Mouse (Mus musculus): Measurements from ENCODE around the gene Cib4. TPM values are rescaled to one million over a fixed set of nuclear protein-coding genes. Genes with fewer than 3 reads are reported as not detected.

The Cib4 gene
- polyA plus RNA-seq, 1 experiment: not detected

DNA sequence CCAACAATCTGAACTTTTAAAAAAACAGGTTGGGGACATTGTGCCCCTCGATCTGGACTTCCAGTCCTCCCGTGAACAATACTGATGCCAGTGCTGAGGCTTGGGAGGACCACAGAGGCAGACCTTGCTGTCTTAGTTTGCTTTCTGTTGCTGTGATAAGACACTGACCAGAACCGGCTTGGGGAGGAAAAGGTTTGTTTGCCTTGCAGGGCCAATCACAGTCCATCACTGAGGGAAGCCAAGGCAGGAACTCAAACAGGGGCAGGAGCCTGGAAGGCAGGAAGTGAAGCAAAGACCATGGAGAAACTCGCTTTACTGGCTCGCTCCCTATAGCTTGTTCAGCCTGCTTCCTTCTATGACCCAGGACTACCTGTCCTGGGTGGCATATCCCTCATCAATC is 73.5 kb downstream of the Cib4 start:
- TF ChIP-seq CTCF (IDR thresholded peaks at IDR 0.05; ENCODE audit: borderline replicate concordance, extremely low read depth, insufficient read depth, insufficient read length): no peak
- TF ChIP-seq POLR2A (IDR thresholded peaks at IDR 0.05; ENCODE audit: borderline replicate concordance, extremely low read depth, insufficient read depth, insufficient read length, poor library complexity, severe bottlenecking): no peak
- DNase-seq (ENCODE audit: low read depth): no peak

DNA sequence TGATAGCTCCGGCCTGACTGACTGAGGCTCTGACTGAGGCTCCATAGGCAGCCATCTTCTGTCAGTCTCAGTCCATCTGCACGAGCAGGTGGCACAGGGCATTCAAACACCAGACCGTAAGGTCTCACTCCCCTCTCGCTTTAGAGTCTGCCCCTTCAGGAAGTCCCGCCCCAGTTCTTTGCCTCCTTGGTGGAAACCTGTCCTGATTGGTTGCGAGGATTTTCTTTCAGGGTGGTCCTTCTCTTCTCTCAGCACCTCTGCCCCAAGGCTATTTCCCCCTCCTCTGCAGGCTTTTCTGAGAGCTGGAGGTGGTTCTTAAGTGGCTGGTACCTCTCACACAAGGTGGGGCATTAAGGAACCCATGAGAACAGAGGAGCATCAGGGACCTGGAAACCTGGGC is 75.2 kb downstream of the Cib4 start:
- DNase-seq (ENCODE audit: low read depth): no peak

DNA sequence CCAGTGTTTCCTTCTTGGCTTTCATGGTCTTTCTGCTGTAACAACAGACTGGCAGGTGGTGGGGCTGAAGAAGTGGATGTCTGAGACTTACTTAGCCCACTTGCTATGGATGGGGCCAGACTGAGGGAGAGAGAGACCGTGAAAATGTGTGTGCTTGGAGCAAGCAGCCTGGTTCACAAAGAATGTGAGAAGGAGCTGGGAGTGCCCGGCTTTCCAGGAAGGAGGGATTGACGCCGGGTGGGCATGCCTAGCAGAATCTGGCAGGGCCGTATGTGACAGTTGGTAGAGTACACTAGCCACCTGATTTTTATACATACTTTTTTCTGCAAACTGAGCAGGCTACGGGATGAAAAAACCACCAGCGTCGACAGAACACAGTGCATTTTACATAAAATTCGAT is 79.3 kb downstream of the Cib4 start:
- DNase-seq (ENCODE audit: low read depth): peak; percentile 67
- no peak for TF ChIP-seq POLR2A (IDR thresholded peaks at IDR 0.05; ENCODE audit: borderline replicate concordance, extremely low read depth, insufficient read depth, insufficient read length, poor library complexity, severe bottlenecking)
- TF ChIP-seq CTCF (IDR thresholded peaks at IDR 0.05; ENCODE audit: borderline replicate concordance, extremely low read depth, insufficient read depth, insufficient read length): no peak

More for the DNA sequence above, 75.2 kb downstream of the Cib4 start:
- TF ChIP-seq CTCF (IDR thresholded peaks at IDR 0.05; ENCODE audit: borderline replicate concordance, extremely low read depth, insufficient read depth, insufficient read length) (no peak), POLR2A (IDR thresholded peaks at IDR 0.05; ENCODE audit: borderline replicate concordance, extremely low read depth, insufficient read depth, insufficient read length, poor library complexity, severe bottlenecking) (no peak)

DNA sequence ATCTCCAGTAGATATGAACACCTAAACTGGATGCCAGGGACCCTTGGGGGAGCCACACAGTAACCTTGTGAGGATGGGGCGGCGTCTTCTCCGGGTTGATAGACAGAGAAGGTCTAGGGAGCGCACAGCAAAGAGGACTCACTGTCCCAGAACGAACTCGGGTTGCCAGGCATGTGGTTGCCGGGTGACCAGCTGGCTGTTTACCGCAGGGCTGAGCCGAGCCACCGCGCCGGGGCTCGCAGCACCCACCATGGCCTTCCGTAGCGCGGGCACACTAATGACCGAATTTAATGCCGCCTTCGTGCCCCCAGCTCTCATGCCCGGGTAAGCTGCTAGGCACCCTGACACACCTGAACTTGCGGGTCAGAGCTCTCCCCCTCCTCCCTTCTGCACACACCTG is 79.8 kb downstream of the Cib4 start, which contains the start of gene 1700001C02Rik:
Gene 1700001C02Rik (plus strand): TSS at position 187 of the 400 bp plus-strand sequence.
- no peak for TF ChIP-seq CTCF (IDR thresholded peaks at IDR 0.05; ENCODE audit: borderline replicate concordance, extremely low read depth, insufficient read depth, insufficient read length)
- TF ChIP-seq POLR2A (IDR thresholded peaks at IDR 0.05; ENCODE audit: borderline replicate concordance, extremely low read depth, insufficient read depth, insufficient read length, poor library complexity, severe bottlenecking): no peak
- peak; percentile 52 for DNase-seq (ENCODE audit: low read depth)

DNA sequence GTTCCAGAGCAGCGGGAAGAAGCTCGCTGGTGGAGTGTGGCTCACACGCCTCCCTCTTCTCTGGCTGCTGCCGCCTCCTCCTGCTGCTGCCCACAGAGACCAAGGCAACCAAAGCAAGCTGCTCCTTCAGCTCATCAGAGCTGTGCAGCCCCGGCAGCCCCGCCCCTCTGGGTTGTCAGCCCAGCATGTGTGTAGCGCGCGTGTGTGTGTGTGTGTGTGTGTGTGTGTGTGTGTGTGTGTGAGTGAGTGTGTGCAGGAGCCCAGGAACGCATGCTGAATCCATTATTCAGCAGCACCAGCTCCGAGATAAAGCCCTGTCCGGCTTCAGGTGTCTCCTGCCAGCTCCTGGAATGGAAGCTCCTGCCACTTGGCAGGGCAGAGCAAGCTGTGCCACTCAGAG is 83.8 kb downstream of the Cib4 start, which contains the start of gene Otof:
Gene Otof (minus strand): TSS at position 112 of the 400 bp plus-strand sequence.
- peak; percentile 91 for DNase-seq (ENCODE audit: low read depth)
- TF ChIP-seq POLR2A (IDR thresholded peaks at IDR 0.05; ENCODE audit: borderline replicate concordance, extremely low read depth, insufficient read depth, insufficient read length, poor library complexity, severe bottlenecking) (no peak), CTCF (IDR thresholded peaks at IDR 0.05; ENCODE audit: borderline replicate concordance, extremely low read depth, insufficient read depth, insufficient read length) (no peak)

DNA sequence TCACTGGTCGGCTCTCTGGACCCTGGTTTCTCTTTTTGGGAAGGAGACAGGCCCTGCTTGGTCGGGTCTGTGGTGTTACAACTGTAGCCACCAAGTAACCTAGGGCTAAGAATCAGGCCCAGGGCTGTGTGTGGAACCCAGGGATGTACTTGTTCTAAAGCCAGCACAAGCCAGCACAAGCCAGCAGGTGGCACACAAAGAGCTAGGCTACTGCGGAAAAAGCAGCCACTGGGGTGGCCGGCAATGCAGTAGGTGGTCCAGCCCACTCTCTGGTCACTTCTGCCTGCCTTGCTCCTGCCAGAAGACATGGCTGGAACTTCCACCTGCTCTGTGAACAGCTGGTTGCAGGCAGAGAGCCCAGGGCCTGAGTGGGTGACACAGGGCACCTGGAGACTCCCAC is 85.5 kb downstream of the Cib4 start:
- DNase-seq (ENCODE audit: low read depth): peak; percentile 38
- no peak for TF ChIP-seq POLR2A (IDR thresholded peaks at IDR 0.05; ENCODE audit: borderline replicate concordance, extremely low read depth, insufficient read depth, insufficient read length, poor library complexity, severe bottlenecking)
- TF ChIP-seq CTCF (IDR thresholded peaks at IDR 0.05; ENCODE audit: borderline replicate concordance, extremely low read depth, insufficient read depth, insufficient read length): peak; percentile 35; the same call in 1 of the 2 replicates

DNA sequence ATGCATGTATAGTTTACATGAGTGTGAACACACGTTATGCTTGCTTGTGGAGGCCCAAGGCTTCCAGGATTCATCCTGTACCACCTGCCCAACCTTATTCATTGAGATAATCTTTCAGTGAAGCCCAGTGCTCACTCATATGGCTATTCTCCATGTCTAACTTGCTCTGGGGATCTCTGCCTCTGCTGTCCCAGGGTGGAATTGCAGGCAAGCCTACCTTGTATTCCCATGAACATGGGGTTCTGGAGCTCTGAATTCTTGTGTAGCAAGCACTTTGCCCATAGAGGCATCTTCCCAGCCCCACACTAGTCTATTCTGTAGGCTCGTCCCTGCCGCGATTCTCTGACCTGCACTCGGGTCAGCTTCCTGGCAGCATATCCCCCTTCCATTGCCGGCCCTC is 89.6 kb downstream of the Cib4 start:
- no peak for DNase-seq (ENCODE audit: low read depth)
- TF ChIP-seq CTCF (IDR thresholded peaks at IDR 0.05; ENCODE audit: borderline replicate concordance, extremely low read depth, insufficient read depth, insufficient read length): peak; percentile 55; the same call in 1 of the 2 replicates
- no peak for TF ChIP-seq POLR2A (IDR thresholded peaks at IDR 0.05; ENCODE audit: borderline replicate concordance, extremely low read depth, insufficient read depth, insufficient read length, poor library complexity, severe bottlenecking)

DNA sequence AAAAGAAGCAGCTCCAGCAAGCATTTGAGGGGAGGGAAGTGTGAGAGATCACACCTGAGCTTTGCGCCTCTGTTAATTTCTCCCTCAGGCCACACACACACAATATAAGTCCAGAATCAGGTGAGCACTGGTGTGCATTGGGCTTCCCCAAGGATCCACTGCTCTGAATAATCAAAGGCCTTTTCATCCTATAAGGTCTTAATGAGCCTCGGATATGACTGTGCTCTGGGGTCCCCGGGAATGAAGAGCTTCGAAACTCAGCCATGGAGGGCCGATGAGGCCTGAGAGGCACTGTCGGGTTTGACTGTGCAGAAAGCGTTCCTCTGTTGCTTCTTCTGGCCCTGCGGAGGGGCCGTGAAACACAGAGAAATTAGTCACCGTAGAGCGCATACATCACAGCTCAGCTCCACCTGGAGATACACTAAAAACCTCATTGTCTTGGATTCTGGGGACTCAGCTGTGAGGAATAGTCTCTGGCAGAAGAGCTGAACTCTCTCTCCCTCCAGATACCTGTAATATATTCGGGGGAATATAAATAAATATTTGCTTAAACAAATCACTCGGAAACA is 101.2 kb downstream of the Cib4 start:
- no peak for DNase-seq (ENCODE audit: low read depth)
- TF ChIP-seq POLR2A (IDR thresholded peaks at IDR 0.05; ENCODE audit: borderline replicate concordance, extremely low read depth, insufficient read depth, insufficient read length, poor library complexity, severe bottlenecking) (no peak), CTCF (IDR thresholded peaks at IDR 0.05; ENCODE audit: borderline replicate concordance, extremely low read depth, insufficient read depth, insufficient read length) (no peak)

DNA sequence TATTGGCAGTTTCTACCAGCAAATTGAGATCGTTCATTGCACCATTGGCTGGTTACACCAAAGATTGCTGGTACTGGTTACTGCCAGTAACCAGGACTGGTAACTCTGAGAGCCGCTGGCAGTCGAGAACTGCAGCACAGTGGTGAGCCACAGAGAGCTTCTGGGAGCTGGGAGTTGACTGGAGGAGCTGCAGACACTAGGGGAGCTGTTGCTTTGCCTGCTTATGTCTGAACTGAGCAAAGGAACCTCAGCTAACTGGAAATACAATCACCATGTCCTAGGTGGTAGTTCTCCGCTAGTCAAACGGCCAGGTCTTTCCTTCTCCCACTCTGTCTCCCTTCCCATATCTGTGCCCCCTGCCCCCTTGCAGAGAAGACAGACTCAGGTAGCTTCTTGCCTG is 103.4 kb downstream of the Cib4 start:
- peak; percentile 18 for DNase-seq (ENCODE audit: low read depth)
- peak; percentile 57; the same call in 1 of the 2 replicates for TF ChIP-seq CTCF (IDR thresholded peaks at IDR 0.05; ENCODE audit: borderline replicate concordance, extremely low read depth, insufficient read depth, insufficient read length)
- TF ChIP-seq POLR2A (IDR thresholded peaks at IDR 0.05; ENCODE audit: borderline replicate concordance, extremely low read depth, insufficient read depth, insufficient read length, poor library complexity, severe bottlenecking): no peak

DNA sequence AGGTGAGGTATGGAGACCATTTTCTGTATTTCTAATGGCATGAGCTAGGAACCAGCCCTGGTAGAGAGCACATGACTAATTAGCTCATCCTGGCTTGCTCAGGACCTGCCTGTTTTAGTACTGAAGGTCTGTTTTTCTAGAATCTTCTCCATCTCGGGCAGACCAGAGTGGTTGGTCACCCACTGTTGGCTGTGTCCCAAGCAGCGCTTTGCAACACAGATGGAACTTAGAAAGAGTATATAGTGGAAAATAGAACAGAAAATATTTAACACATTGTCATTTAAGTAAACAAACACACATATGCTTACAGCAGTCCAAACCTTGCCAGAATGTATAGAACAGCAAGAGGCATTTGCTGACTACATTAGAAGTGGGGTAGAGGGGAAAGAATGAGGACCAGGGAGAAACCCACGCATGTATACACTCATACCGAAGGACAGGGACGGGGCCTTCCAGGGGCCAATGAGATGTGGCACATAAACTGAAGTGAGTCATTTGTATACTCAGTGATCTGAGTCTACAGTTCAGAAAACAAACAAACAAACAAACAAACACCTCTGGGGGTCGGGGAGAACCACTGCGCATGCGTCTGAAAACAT is 105.2 kb downstream of the Cib4 start:
- DNase-seq (ENCODE audit: low read depth): no peak
- TF ChIP-seq CTCF (IDR thresholded peaks at IDR 0.05; ENCODE audit: borderline replicate concordance, extremely low read depth, insufficient read depth, insufficient read length): no peak
- no peak for TF ChIP-seq POLR2A (IDR thresholded peaks at IDR 0.05; ENCODE audit: borderline replicate concordance, extremely low read depth, insufficient read depth, insufficient read length, poor library complexity, severe bottlenecking)

DNA sequence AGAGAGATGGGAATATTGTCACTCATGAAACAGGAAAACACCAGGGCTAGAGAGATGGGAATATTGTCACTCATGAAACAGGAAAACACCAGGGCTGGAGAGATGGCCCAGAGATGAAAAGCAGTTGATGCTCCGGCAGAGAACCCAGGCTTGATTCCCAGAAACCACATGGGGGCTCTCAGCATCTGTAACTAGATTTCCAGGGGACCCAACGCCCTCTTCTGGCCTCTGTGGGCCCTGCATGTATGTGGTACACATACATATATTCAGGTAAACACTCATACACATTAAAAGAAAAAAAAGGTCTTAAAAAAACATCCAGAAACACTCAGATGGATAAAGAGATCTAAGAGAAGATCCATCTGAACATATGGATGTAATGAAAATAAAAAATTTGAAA is 106.7 kb downstream of the Cib4 start:
- no peak for DNase-seq (ENCODE audit: low read depth)
- no peak for TF ChIP-seq POLR2A (IDR thresholded peaks at IDR 0.05; ENCODE audit: borderline replicate concordance, extremely low read depth, insufficient read depth, insufficient read length, poor library complexity, severe bottlenecking)
- TF ChIP-seq CTCF (IDR thresholded peaks at IDR 0.05; ENCODE audit: borderline replicate concordance, extremely low read depth, insufficient read depth, insufficient read length): no peak

Other genes starting within 250 kb of the Cib4 start
- 5.2 and 6.9 TPM in 2 replicates for gene Otof, start 83.9 kb downstream of the Cib4 start, polyA plus RNA-seq (2012; rRNA removed)
- gene 1700001C02Rik, start 79.8 kb downstream of the Cib4 start, polyA plus RNA-seq (2012; rRNA removed): 0.38 and 0.78 TPM in 2 replicates
- 5.5 and 10.9 TPM in 2 replicates for gene Kcnk3, start 42.3 kb upstream of the Cib4 start, polyA plus RNA-seq (2012; rRNA removed)
- gene Slc35f6, start 102.1 kb upstream of the Cib4 start, polyA plus RNA-seq (2012; rRNA removed): 44.4 and 52.9 TPM in 2 replicates
- gene Cenpa, start 120.9 kb upstream of the Cib4 start, polyA plus RNA-seq (2012; rRNA removed): 55.9 and 105 TPM in 2 replicates
- gene Dpysl5, start 165.7 kb upstream of the Cib4 start, polyA plus RNA-seq (2012; rRNA removed): 368 and 444 TPM in 2 replicates